Mouse (Mus musculus) E14TG2a.4 (cell line): ENCODE measurements around the gene B4galt7.

Source experiments
- CTCF ChIP-seq: conservative IDR thresholded peaks from 2 replicates; pipeline ENCODE4 v1.5.1; 2014; ENCODE audit warnings: low read length
- NANOG ChIP-seq: IDR thresholded peaks from 2 replicates; pipeline ENCODE4 v1.6.1; 2014; ENCODE audit warnings: borderline replicate concordance, low read length, mixed read lengths

DNA sequence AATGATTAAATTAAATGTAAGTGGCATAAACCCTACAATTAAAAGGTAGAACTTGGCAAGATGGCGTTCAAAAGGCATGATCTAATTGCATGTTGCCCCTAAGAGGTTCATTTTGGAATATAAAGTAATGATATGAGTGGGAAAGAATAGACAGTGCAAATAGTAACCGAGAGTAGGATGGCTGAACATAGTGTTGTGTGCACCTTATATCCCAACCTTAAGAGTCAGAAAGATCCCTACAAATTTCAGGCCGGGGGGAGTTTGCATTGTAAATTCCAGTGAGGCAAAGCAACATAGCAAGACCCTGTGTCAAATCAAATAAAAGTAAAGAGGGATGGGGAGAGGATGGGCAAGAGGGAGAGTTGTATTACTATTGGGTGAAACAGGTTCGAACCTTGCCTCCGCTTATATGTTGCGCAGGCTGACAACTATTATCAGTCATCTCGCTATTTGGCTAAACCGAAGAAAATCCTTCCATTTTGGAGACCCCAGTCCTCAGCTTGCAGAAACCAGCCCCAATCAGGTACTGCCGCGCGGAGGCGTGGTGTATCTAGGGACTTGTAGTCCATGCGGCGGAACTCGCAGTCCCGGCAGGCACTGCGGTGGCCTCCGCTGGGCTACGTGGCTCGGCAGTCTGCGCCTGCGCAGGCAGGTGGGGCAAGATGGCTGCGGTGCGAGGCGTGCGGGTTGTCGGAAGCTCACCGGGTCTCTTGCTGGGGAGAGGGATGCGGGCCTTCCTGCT lies 7.0 kb upstream of the B4galt7 start:
- TF ChIP-seq CTCF (no peak), NANOG (no peak)
